9 mouse cellular contexts compared by ENCODE assay signal in genomic region chr16:17802456-17802838, GRCm38 (mm10). TPM values are rescaled to one million over a fixed set of nuclear protein-coding genes. Genes with fewer than 3 reads are reported as not detected.
DNase-seq lines count a peak whose midpoint lies in the region; ATAC-seq and TF ChIP-seq lines count a peak whose summit lies in the region.
"Had no signal": no experiment of that assay in that cellular context is flagged by ENCODE, and none has a peak within 500 bp of the region (broad histone marks: within the 10 kb centered on the region; RNA-seq: fewer than 3 reads in every experiment).

No protein-coding gene starts in this region.

- H3K36me3 ChIP-seq in heart, embryonic 10.5 days, result 0 out of 2 replicates have a peak, but pooled peaks cover 12% of the 10 kb centered on the region
- H3K36me3 ChIP-seq in spleen, adult 2 months (ENCODE audit: control insufficient read depth, insufficient read depth, low read length), result no peaks in the 10 kb centered on the region
- no peaks in the 10 kb centered on the region for H3K36me3 ChIP-seq in liver, embryonic 12.5 days

- no peak for ATAC-seq in liver, embryonic 12.5 days

- peak overlapping the region; percentile 58 for H3K4me3 ChIP-seq in heart, embryonic 10.5 days
- peak overlapping the region; percentile 40; the same call in 1 of the 2 replicates for H3K4me3 ChIP-seq in spleen, adult 2 months (ENCODE audit: extremely low read depth, insufficient read depth, insufficient read length)
- H3K4me3 ChIP-seq in liver, embryonic 12.5 days, result peak overlapping the region; percentile 31

- peak; percentile 76 for DNase-seq in heart, embryonic 10.5 days (ENCODE audit: low spot score)
- DNase-seq in heart, postnatal 4 days, result no peak
- no peak for DNase-seq in spleen, adult 2 months (ENCODE audit: low read depth in 1 of 2, low spot score in 2 of 2)
- DNase-seq in spleen, adult 18-20 months, result no peak
- no peak for DNase-seq in yolk sac, embryonic 10.5 days (ENCODE audit: low spot score)
- DNase-seq in urinary bladder, adult 18-20 months (ENCODE audit: low spot score in 2 of 2), result no peak
- DNase-seq in retina, embryonic 14.5 days (ENCODE audit: low spot score), result no peak

- no peak for TF ChIP-seq CTCF in spleen, adult 2 months (IDR thresholded peaks at IDR 0.05; ENCODE audit: extremely low read depth, insufficient read depth, insufficient read length, insufficient replicate concordance)

- H3K4me2 ChIP-seq in liver, embryonic 12.5 days, result peak overlapping the region; percentile 57

- no peaks in the 10 kb centered on the region for H3K9me3 ChIP-seq in heart, embryonic 10.5 days
- H3K9me3 ChIP-seq in liver, embryonic 12.5 days (replicated peaks), result no peaks in the 10 kb centered on the region

- peak overlapping the region; percentile 67 for H3K27ac ChIP-seq in heart, embryonic 10.5 days
- H3K27ac ChIP-seq in spleen, adult 2 months (ENCODE audit: insufficient read depth, low read length), result no peak overlapping the region
- no peak overlapping the region for H3K27ac ChIP-seq in liver, embryonic 12.5 days

- 8% methylated on average over 18 of the region's 18 CpGs for WGBS in heart, embryonic 10.5 days
- 16% methylated on average over 18 of the region's 18 CpGs for WGBS in spleen, adult 2 months
- 16% methylated on average over 18 of the region's 18 CpGs for WGBS in liver, embryonic 12.5 days (ENCODE audit: insufficient replicate concordance)

- H3K27me3 ChIP-seq in heart, embryonic 10.5 days (ENCODE audit: insufficient read depth, poor library complexity, severe bottlenecking), result peaks cover 97% of the 10 kb centered on the region
- H3K27me3 ChIP-seq in spleen, adult 2 months (ENCODE audit: control insufficient read depth, insufficient read depth, low read length), result peaks cover 46% of the 10 kb centered on the region
- peaks cover 100% of the 10 kb centered on the region for H3K27me3 ChIP-seq in liver, embryonic 12.5 days (replicated peaks)

- no peak for TF ChIP-seq POLR2A in spleen, adult 2 months (IDR thresholded peaks at IDR 0.05; ENCODE audit: low read depth, low read length)

- no peak overlapping the region; the same call in 1 of the 2 replicates for H3K9ac ChIP-seq in liver, embryonic 12.5 days

- H3K4me1 ChIP-seq in heart, embryonic 10.5 days, result peaks cover 87% of the 10 kb centered on the region
- H3K4me1 ChIP-seq in spleen, adult 2 months (ENCODE audit: control insufficient read depth, insufficient read depth, insufficient read length), result peaks cover 26% of the 10 kb centered on the region
- peaks cover 37% of the 10 kb centered on the region for H3K4me1 ChIP-seq in liver, embryonic 12.5 days

RNA-seq across cellular contexts. Expression of gene Scarf2, which starts 5.4 kb away (rescaled TPM):
- 7.0 and 12.9 TPM in 2 replicates for polyA plus RNA-seq in heart, embryonic 10.5 days (2016; fragmentation: Nextera tagmentation; extraction: Ambion mirVana)
- total RNA-seq in heart, postnatal 4 days (2021), result 10 to 100 TPM; 16.6 to 17.7 TPM
- 27.6 and 40.8 TPM in 2 replicates for polyA plus RNA-seq in spleen, adult 2 months (2012; rRNA removed)
- polyA plus RNA-seq in liver, embryonic 12.5 days (2016; fragmentation: Nextera tagmentation; extraction: Ambion mirVana), result 4.9 and 5.2 TPM in 2 replicates

RNA-seq across cellular contexts. Expression of gene B830017H08Rik, which starts 30.5 kb away (rescaled TPM):
- polyA plus RNA-seq in heart, embryonic 10.5 days (2016; fragmentation: Nextera tagmentation; extraction: Ambion mirVana), result not detected in 2 replicates
- total RNA-seq in heart, postnatal 4 days (2021), result not detected
- not detected in 2 replicates for polyA plus RNA-seq in spleen, adult 2 months (2012; rRNA removed)
- polyA plus RNA-seq in liver, embryonic 12.5 days (2016; fragmentation: Nextera tagmentation; extraction: Ambion mirVana), result not detected in 2 replicates
- total RNA-seq: megakaryocyte progenitor cell, adult 5-6 weeks had no signal

RNA-seq across cellular contexts. Expression of gene Car15, which starts 35.7 kb away (rescaled TPM):
- polyA plus RNA-seq in heart, embryonic 10.5 days (2016; fragmentation: Nextera tagmentation; extraction: Ambion mirVana), result 2.0 and 2.3 TPM in 2 replicates
- 1 to 10 TPM; 1.4 to 1.6 TPM for total RNA-seq in heart, postnatal 4 days (2021)
- polyA plus RNA-seq in spleen, adult 2 months (2012; rRNA removed), result 10.0 and 11.2 TPM in 2 replicates
- polyA plus RNA-seq in liver, embryonic 12.5 days (2016; fragmentation: Nextera tagmentation; extraction: Ambion mirVana), result 0.58 and 0.61 TPM in 2 replicates

RNA-seq across cellular contexts. Expression of gene Klhl22, which starts 43.0 kb away (rescaled TPM):
- 47.2 and 55.4 TPM in 2 replicates for polyA plus RNA-seq in heart, embryonic 10.5 days (2016; fragmentation: Nextera tagmentation; extraction: Ambion mirVana)
- total RNA-seq in heart, postnatal 4 days (2021), result 10 to 100 TPM; 24.6 to 25.1 TPM
- 20.0 and 25.5 TPM in 2 replicates for polyA plus RNA-seq in spleen, adult 2 months (2012; rRNA removed)
- polyA plus RNA-seq in liver, embryonic 12.5 days (2016; fragmentation: Nextera tagmentation; extraction: Ambion mirVana), result 23.5 and 24.0 TPM in 2 replicates
